1 mouse cellular context compared by ENCODE assay signal in genomic region chr4:140695675-140696585, GRCm38 (mm10).
A peak's percentile ranks its signal among the peaks of the same experiment; 100 is the strongest.
TF ChIP-seq lines count a peak whose summit lies in the region.

No protein-coding gene starts in this region.

TF ChIP-seq in MEL, 35 proteins besides CTCF, POLR2A, EP300 and RAD21 (continued from another document):
- TF ChIP-seq USF1 (IDR thresholded peaks at IDR 0.05; ENCODE audit: low read depth, low read length): no peak
- no peak for TF ChIP-seq ELF1 (IDR thresholded peaks at IDR 0.05; ENCODE audit: low read depth, low read length)
- TF ChIP-seq GABPA (IDR thresholded peaks at IDR 0.05; ENCODE audit: low read depth, low read length): no peak
- TF ChIP-seq ZKSCAN1 (IDR thresholded peaks at IDR 0.05; ENCODE audit: low read depth, low read length): no peak
- TF ChIP-seq CHD2 (IDR thresholded peaks at IDR 0.05; ENCODE audit: low read length): no peak
- no peak for TF ChIP-seq USF2 (IDR thresholded peaks at IDR 0.05; ENCODE audit: borderline replicate concordance in 1 of 2, insufficient read depth in 1 of 2, low read depth in 1 of 2, low read length in 2 of 2)
- no peak for TF ChIP-seq HCFC1 (IDR thresholded peaks at IDR 0.05; ENCODE audit: low read depth, low read length)
- TF ChIP-seq SMC3 (IDR thresholded peaks at IDR 0.05; ENCODE audit: low read depth, low read length): no peak
- peak; percentile 63 for TF ChIP-seq MAX (IDR thresholded peaks at IDR 0.05; ENCODE audit: low read length)
- no peak for TF ChIP-seq KAT2A (conservative IDR thresholded peaks at IDR 0.05; ENCODE audit: low read depth, low read length)
- peak; percentile 39 for TF ChIP-seq TAL1 (IDR thresholded peaks at IDR 0.05; ENCODE audit: low read length)
- no peak for TF ChIP-seq ZC3H11A (IDR thresholded peaks at IDR 0.05; ENCODE audit: low read depth, low read length)
- TF ChIP-seq GATA1 (IDR thresholded peaks at IDR 0.05; ENCODE audit: low read depth, low read length): peak; percentile 79
- peak; percentile 68 for TF ChIP-seq ETS1 (IDR thresholded peaks at IDR 0.05; ENCODE audit: low read depth, low read length)
- no peak for TF ChIP-seq POLR2AphosphoS5 (IDR thresholded peaks at IDR 0.05; ENCODE audit: borderline replicate concordance, low read depth, low read length)
- 0 out of 2 replicates have a peak, but pooled peaks have one; percentile 38 for TF ChIP-seq CHD1 (IDR thresholded peaks at IDR 0.05; ENCODE audit: low read depth, low read length)
- TF ChIP-seq MYC (IDR thresholded peaks at IDR 0.05; ENCODE audit: low read depth, low read length): 0 out of 2 replicates have a peak, but pooled peaks have one; percentile 11
- peak; percentile 37; the same call in 1 of the 2 replicates for TF ChIP-seq TCF12 (IDR thresholded peaks at IDR 0.05; ENCODE audit: low read depth, low read length)
- TF ChIP-seq ZMIZ1 (IDR thresholded peaks at IDR 0.05; ENCODE audit: low read depth, low read length): no peak
- TF ChIP-seq TBP (IDR thresholded peaks at IDR 0.05; ENCODE audit: low read depth, low read length): no peak
- no peak for TF ChIP-seq MAZ (IDR thresholded peaks at IDR 0.05; ENCODE audit: low read depth, low read length)
- TF ChIP-seq NELFE (IDR thresholded peaks at IDR 0.05; ENCODE audit: low read depth, low read length): peak; percentile 27; the same call in 1 of the 2 replicates
- TF ChIP-seq NRF1 (IDR thresholded peaks at IDR 0.05; ENCODE audit: insufficient read depth, low read depth, low read length, poor library complexity, severe bottlenecking): no peak
- no peak for TF ChIP-seq ZNF384 (IDR thresholded peaks at IDR 0.05; ENCODE audit: low read depth, low read length)
- peak; percentile 30; the same call in 1 of the 2 replicates for TF ChIP-seq RCOR1 (IDR thresholded peaks at IDR 0.05; ENCODE audit: low read depth, low read length)
- TF ChIP-seq POLR2AphosphoS2 (IDR thresholded peaks at IDR 0.05; ENCODE audit: low read length): no peak
